30 mouse cellular contexts compared by ENCODE assay signal in genomic region chr6:140567897-140568296, GRCm38 (mm10). TPM values are rescaled to one million over a fixed set of nuclear protein-coding genes. Genes with fewer than 3 reads are reported as not detected.
A peak's percentile ranks its signal among the peaks of the same experiment; 100 is the strongest.
DNase-seq lines count a peak whose midpoint lies in the region; ATAC-seq and TF ChIP-seq lines count a peak whose summit lies in the region.
"Had no signal": no experiment of that assay in that cellular context is flagged by ENCODE, and none has a peak within 500 bp of the region (broad histone marks: within the 10 kb centered on the region; RNA-seq: fewer than 3 reads in every experiment).

No protein-coding gene starts in this region.

- H3K36me3 ChIP-seq in kidney, adult 2 months (ENCODE audit: control insufficient read depth, insufficient read depth, low read length) = no peaks in the 10 kb centered on the region
- H3K36me3 ChIP-seq in lung, postnatal 0 days (ENCODE audit: insufficient read depth, low read length) = 0 out of 2 replicates have a peak, but pooled peaks cover 4% of the 10 kb centered on the region
- peaks cover 19% of the 10 kb centered on the region for H3K36me3 ChIP-seq in limb, embryonic 15.5 days
- peaks cover 26% of the 10 kb centered on the region for H3K36me3 ChIP-seq in forebrain, postnatal 0 days (ENCODE audit: insufficient read depth)
- H3K36me3 ChIP-seq: liver, embryonic 15.5 days had no signal

- POLR2A ChIA-PET in Patski (lab: Charles Lee) = no interaction called here

- no peaks in the 10 kb centered on the region for H3K27me3 ChIP-seq in kidney, adult 2 months (replicated peaks; ENCODE audit: control insufficient read depth, insufficient read depth, low read length)
- no peaks in the 10 kb centered on the region for H3K27me3 ChIP-seq in lung, postnatal 0 days (replicated peaks; ENCODE audit: insufficient read depth, low read length)
- H3K27me3 ChIP-seq in Patski = no peaks in the 10 kb centered on the region
- no peaks in the 10 kb centered on the region for H3K27me3 ChIP-seq in limb, embryonic 15.5 days
- no peaks in the 10 kb centered on the region for H3K27me3 ChIP-seq in forebrain, postnatal 0 days (ENCODE audit: insufficient read depth, low read length)
- H3K27me3 ChIP-seq: CH12.LX; embryonic facial prominence, embryonic 12.5 days; forebrain, embryonic 12.5 days; heart, embryonic 12.5 days; hindbrain, embryonic 12.5 days; liver, embryonic 15.5 days; neural tube, embryonic 12.5 days had no signal

- no peak overlapping the region for H3K4me3 ChIP-seq in kidney, adult 2 months (ENCODE audit: insufficient read depth, low read depth, low read length)
- H3K4me3 ChIP-seq in lung, postnatal 0 days (ENCODE audit: low read depth, low read length) = no peak overlapping the region
- no peak overlapping the region for H3K4me3 ChIP-seq in limb, embryonic 15.5 days
- no peak overlapping the region for H3K4me3 ChIP-seq in forebrain, postnatal 0 days (ENCODE audit: low read depth, low read length)
- H3K4me3 ChIP-seq: embryonic facial prominence, embryonic 12.5 days; forebrain, embryonic 12.5 days; heart, embryonic 12.5 days; hindbrain, embryonic 12.5 days; left cerebral cortex, adult 2 months; liver, embryonic 15.5 days; myocyte; neural tube, embryonic 12.5 days had no signal

- peak; percentile 67 for TF ChIP-seq EP300 in lung, postnatal 0 days (IDR thresholded peaks at IDR 0.05)

- H3K4me1 ChIP-seq in kidney, adult 2 months (ENCODE audit: control insufficient read depth, insufficient read depth, low read length) = no peaks in the 10 kb centered on the region
- H3K4me1 ChIP-seq in lung, postnatal 0 days (ENCODE audit: insufficient read depth, low read depth, low read length) = no peaks in the 10 kb centered on the region
- H3K4me1 ChIP-seq in limb, embryonic 15.5 days = peaks cover 5% of the 10 kb centered on the region; the same call in 1 of the 2 replicates
- H3K4me1 ChIP-seq in forebrain, postnatal 0 days (ENCODE audit: insufficient read depth) = no peaks in the 10 kb centered on the region
- H3K4me1 ChIP-seq: embryonic facial prominence, embryonic 12.5 days; forebrain, embryonic 12.5 days; hindbrain, embryonic 12.5 days; liver, embryonic 15.5 days had no signal

- H3K9me3 ChIP-seq in lung, postnatal 0 days (ENCODE audit: low read length) = no peaks in the 10 kb centered on the region
- no peaks in the 10 kb centered on the region for H3K9me3 ChIP-seq in limb, embryonic 15.5 days
- no peaks in the 10 kb centered on the region for H3K9me3 ChIP-seq in forebrain, postnatal 0 days (ENCODE audit: low read length)
- H3K9me3 ChIP-seq: embryonic facial prominence, embryonic 12.5 days; forebrain, embryonic 12.5 days; heart, embryonic 12.5 days; hindbrain, embryonic 12.5 days; liver, embryonic 15.5 days; neural tube, embryonic 12.5 days had no signal

- peak; percentile 41; the same call in 1 of the 2 replicates for ATAC-seq in lung, postnatal 0 days
- peak; percentile 92 for ATAC-seq in Patski
- ATAC-seq in limb, embryonic 15.5 days (ENCODE audit: insufficient number of reproducible peaks, low FRiP score, low TSS enrichment, low read depth) = no peak
- ATAC-seq in forebrain, postnatal 0 days = no peak
- ATAC-seq: intestine, embryonic 16.5 days had no signal

- DNase-seq in kidney, adult 2 months = peak; percentile 31
- no peak for DNase-seq in kidney, postnatal 36 days
- DNase-seq in lung, postnatal 0 days (ENCODE audit: low spot score) = peak; percentile 40
- no peak for DNase-seq in lung, postnatal 14 days
- no peak for DNase-seq in Patski (ENCODE audit: low read depth, low spot score)
- no peak for DNase-seq in forebrain, postnatal 0 days
- DNase-seq: adrenal gland, postnatal 14 days; cerebellum, adult 11 months; cerebellum, adult 9-10 months; cerebellum, postnatal 36 days; gastrocnemius, postnatal 14 days; kidney, postnatal 10 days; lung, embryonic 14.5 days; lung, postnatal 36 days; right cerebral cortex, adult 18-20 months; spleen, adult 18-20 months; thymus, adult 2 months; thymus, postnatal 4 days had no signal

- CTCF ChIA-PET in Patski (lab: Charles Lee) = interaction anchor here (1.0 to 1.4 kb wide), 2 partner anchors 10 to 13 kb away, joined by 4 to 5 read pairs; no protein-coding TSS in a partner anchor

- no peak for TF ChIP-seq POLR2A in kidney, adult 2 months (IDR thresholded peaks at IDR 0.05; ENCODE audit: low read depth, low read length)

- no peak for TF ChIP-seq CTCF in kidney, adult 2 months (conservative IDR thresholded peaks at IDR 0.05; ENCODE audit: insufficient read depth, insufficient read length, low read depth, low read length)
- no peak for TF ChIP-seq CTCF in lung, postnatal 0 days (IDR thresholded peaks at IDR 0.05)
- TF ChIP-seq CTCF in Patski (IDR thresholded peaks at IDR 0.05) = no peak
- TF ChIP-seq CTCF in forebrain, postnatal 0 days (IDR thresholded peaks at IDR 0.05; ENCODE audit: low read depth) = no peak

- no peak overlapping the region for H3K4me2 ChIP-seq in lung, postnatal 0 days (replicated peaks; ENCODE audit: low read depth, low read length)
- H3K4me2 ChIP-seq in limb, embryonic 15.5 days = no peak overlapping the region
- no peak overlapping the region for H3K4me2 ChIP-seq in forebrain, postnatal 0 days (ENCODE audit: low read depth)
- H3K4me2 ChIP-seq: embryonic facial prominence, embryonic 12.5 days; forebrain, embryonic 12.5 days; heart, embryonic 12.5 days; hindbrain, embryonic 12.5 days; liver, embryonic 15.5 days; lung, embryonic 14.5 days; midbrain, embryonic 11.5 days; neural tube, embryonic 12.5 days had no signal

- H3K27ac ChIP-seq in kidney, adult 2 months (ENCODE audit: insufficient read depth, low read depth, low read length) = peak overlapping the region; percentile 67; the same call in 1 of the 2 replicates
- no peak overlapping the region for H3K27ac ChIP-seq in lung, postnatal 0 days (ENCODE audit: low read length)
- H3K27ac ChIP-seq in limb, embryonic 15.5 days = 0 out of 2 replicates have a peak overlapping the region, but pooled peaks have one; percentile 38
- H3K27ac ChIP-seq in forebrain, postnatal 0 days (ENCODE audit: low read depth, low read length) = no peak overlapping the region
- H3K27ac ChIP-seq: embryonic facial prominence, embryonic 12.5 days; forebrain, embryonic 12.5 days; hindbrain, embryonic 12.5 days; left cerebral cortex, adult 2 months; liver, embryonic 15.5 days; neural tube, embryonic 12.5 days had no signal

- in situ Hi-C loops in Patski (cut with MboI; ENCODE audit: low pct_unique_long_range_greater_than_20kb) = no loop called here

- 38% methylated on average over 2 of the region's 2 CpGs for WGBS in kidney, adult 2 months
- 56% methylated on average over 2 of the region's 2 CpGs for WGBS in lung, postnatal 0 days
- 46% methylated on average over 2 of the region's 2 CpGs for WGBS in limb, embryonic 15.5 days
- WGBS in forebrain, postnatal 0 days = 79% methylated on average over 2 of the region's 2 CpGs

- no peak overlapping the region for H3K9ac ChIP-seq in lung, postnatal 0 days (replicated peaks; ENCODE audit: low read depth)
- no peak overlapping the region for H3K9ac ChIP-seq in limb, embryonic 15.5 days
- no peak overlapping the region for H3K9ac ChIP-seq in forebrain, postnatal 0 days
- H3K9ac ChIP-seq: embryonic facial prominence, embryonic 12.5 days; forebrain, embryonic 12.5 days; heart, embryonic 12.5 days; hindbrain, embryonic 12.5 days; liver, embryonic 15.5 days; lung, embryonic 14.5 days; neural tube, embryonic 12.5 days had no signal

RNA-seq across cellular contexts. Expression of gene Aebp2, which starts 54.6 kb away (rescaled TPM):
- polyA plus RNA-seq in kidney, adult 2 months (2012; rRNA removed) = 23.4 and 23.9 TPM in 2 replicates
- polyA plus RNA-seq in lung, postnatal 0 days (2015; fragmentation: Nextera tagmentation; extraction: Ambion mirVana) = 7.6 and 9.9 TPM in 2 replicates
- 68.5 TPM for polyA plus RNA-seq in Patski (2021)
- 14.4 and 17.1 TPM in 2 replicates for polyA plus RNA-seq in limb, embryonic 15.5 days (2015; fragmentation: Nextera tagmentation; extraction: Ambion mirVana)
- 19.5 and 34.6 TPM in 2 replicates for total RNA-seq in forebrain, postnatal 0 days (2014; rRNA removed)
- polyA plus RNA-seq in forebrain, postnatal 0 days (2015; fragmentation: Nextera tagmentation; extraction: Ambion mirVana) = 2.8 and 4.0 TPM in 2 replicates

Comparison
In these comparisons a context has a peak if more than half of its experiments do, and no peak if none do; other contexts are left out.
1. DNase-seq: peak in kidney, adult 2 months (single experiment) and lung, postnatal 0 days (single experiment); none in kidney, postnatal 36 days (0 of 2), lung, postnatal 14 days (single experiment), Patski (single experiment) and forebrain, postnatal 0 days (single experiment).
2. H3K27ac ChIP-seq: peak in kidney, adult 2 months (single experiment) and limb, embryonic 15.5 days (single experiment); none in lung, postnatal 0 days (single experiment) and forebrain, postnatal 0 days (single experiment).
3. ATAC-seq: peak in lung, postnatal 0 days (single experiment) and Patski (single experiment); none in limb, embryonic 15.5 days (single experiment) and forebrain, postnatal 0 days (single experiment).